ENCODE assay signal across 21 mouse cellular contexts in genomic region chr4:111483499-111483898, GRCm38 (mm10).
"Had no signal": no experiment of that assay in that cellular context is flagged by ENCODE, and none has a peak within 500 bp of the region (broad histone marks: within the 10 kb centered on the region; RNA-seq: fewer than 3 reads in every experiment).

No protein-coding gene starts in this region.

- H3K4me3 ChIP-seq: liver, embryonic 13.5 days; liver, embryonic 15.5 days; lung, embryonic 15.5 days; megakaryocyte, embryonic 14.5 days; midbrain, embryonic 13.5 days; midbrain, embryonic 15.5 days; neural tube, embryonic 12.5 days; stomach, embryonic 15.5 days had no signal

- H3K27ac ChIP-seq: liver, embryonic 13.5 days; liver, embryonic 15.5 days; lung, embryonic 15.5 days; macrophage; midbrain, embryonic 13.5 days; midbrain, embryonic 15.5 days; neural tube, embryonic 12.5 days; stomach, embryonic 15.5 days had no signal

- H3K9me3 ChIP-seq: liver, embryonic 13.5 days; liver, embryonic 15.5 days; lung, embryonic 15.5 days; megakaryocyte, embryonic 14.5 days; midbrain, embryonic 13.5 days; midbrain, embryonic 15.5 days; neural tube, embryonic 12.5 days; stomach, embryonic 15.5 days had no signal

- H3K4me1 ChIP-seq: liver, embryonic 13.5 days; liver, embryonic 15.5 days; megakaryocyte, embryonic 14.5 days had no signal

- H3K9ac ChIP-seq: liver, embryonic 13.5 days; liver, embryonic 15.5 days; liver, postnatal 0 days; lung, embryonic 15.5 days; midbrain, embryonic 13.5 days; midbrain, embryonic 15.5 days; neural tube, embryonic 12.5 days; stomach, embryonic 15.5 days had no signal

- ATAC-seq: liver, postnatal 0 days; lung, postnatal 0 days; midbrain, embryonic 13.5 days; midbrain, embryonic 15.5 days had no signal

- H3K27me3 ChIP-seq: liver, embryonic 13.5 days; liver, embryonic 15.5 days; lung, embryonic 15.5 days; midbrain, embryonic 13.5 days; neural tube, embryonic 12.5 days; stomach, embryonic 15.5 days had no signal

- DNase-seq: liver, embryonic 13.5 days; liver, postnatal 0 days; lung, adult 2 months; lung, postnatal 14 days; lung, postnatal 36 days; right cerebral cortex, postnatal 25 days; right cerebral cortex, postnatal 4 days; spleen, adult 18-20 months; thymus, adult 2 months; thymus, postnatal 25 days; thymus, postnatal 4 days had no signal

- H3K4me2 ChIP-seq: liver, embryonic 13.5 days; liver, embryonic 15.5 days; lung, embryonic 15.5 days; midbrain, embryonic 11.5 days; midbrain, embryonic 13.5 days; midbrain, embryonic 15.5 days; neural tube, embryonic 12.5 days; stomach, embryonic 15.5 days had no signal

- H3K36me3 ChIP-seq: liver, embryonic 13.5 days; liver, embryonic 15.5 days; lung, embryonic 15.5 days; midbrain, embryonic 13.5 days; midbrain, embryonic 15.5 days; neural tube, embryonic 12.5 days; stomach, embryonic 15.5 days had no signal
